Mouse (Mus musculus) layer of hippocampus, adult 8-10 months (tissue): ENCODE results near the gene Isg20l2. TPM values are rescaled to one million over a fixed set of nuclear protein-coding genes. Genes with fewer than 3 reads are reported as not detected.

Experiments used
- DNase-seq, 2 experiments: peaks; one replicate each; pipeline ENCODE4 v3.0.0; 2022; ENCODE audit warnings: low spot score in 2 of 2
- total RNA-seq, 4 experiments: library from RNA; stranded (reverse); gene quantifications; 2 replicates each; pipeline ENCODE4 v1.2.4; 2022

The Isg20l2 gene
- total RNA-seq, 4 experiments from 2014 or later: 12.7 to 16.1 (median 15.1) TPM

DNA sequence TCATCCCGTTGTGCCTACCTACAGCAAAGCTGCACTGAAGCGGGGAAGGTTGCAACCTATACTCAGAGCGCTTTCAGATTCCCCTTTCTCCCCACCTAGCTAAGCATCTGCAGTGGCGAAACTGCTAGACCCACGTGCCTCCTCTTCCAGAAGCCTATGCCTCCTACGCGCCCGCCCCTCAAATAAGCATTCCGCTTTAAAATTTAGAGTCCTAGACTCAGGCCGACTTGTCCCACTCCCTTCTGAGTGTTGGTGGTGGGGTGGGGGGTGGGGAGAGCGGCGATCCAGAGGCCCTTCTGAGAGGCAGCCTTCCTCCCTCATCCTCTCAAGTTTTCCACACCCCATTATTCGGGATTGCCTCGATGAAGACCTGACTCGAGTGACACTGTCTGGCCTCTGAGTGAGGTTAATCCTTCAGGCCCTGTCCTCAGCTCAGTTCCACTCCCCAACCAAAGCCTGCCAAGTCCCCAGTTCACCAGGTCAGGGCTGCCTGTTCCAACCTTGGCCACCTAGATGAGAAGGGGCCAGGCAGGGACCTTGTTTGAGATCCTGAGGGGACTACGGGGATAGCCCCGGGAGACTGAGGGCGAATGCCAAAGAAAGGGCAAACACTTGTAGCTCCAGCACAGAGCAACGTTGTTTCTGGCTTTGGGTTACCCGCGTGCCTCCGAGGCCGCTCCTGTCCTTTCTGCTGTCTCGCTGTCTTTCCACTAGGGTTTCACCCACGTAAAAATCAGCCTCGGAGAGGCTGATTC is 17.1 kb downstream of the Isg20l2 start:
- DNase-seq: no peak

DNA sequence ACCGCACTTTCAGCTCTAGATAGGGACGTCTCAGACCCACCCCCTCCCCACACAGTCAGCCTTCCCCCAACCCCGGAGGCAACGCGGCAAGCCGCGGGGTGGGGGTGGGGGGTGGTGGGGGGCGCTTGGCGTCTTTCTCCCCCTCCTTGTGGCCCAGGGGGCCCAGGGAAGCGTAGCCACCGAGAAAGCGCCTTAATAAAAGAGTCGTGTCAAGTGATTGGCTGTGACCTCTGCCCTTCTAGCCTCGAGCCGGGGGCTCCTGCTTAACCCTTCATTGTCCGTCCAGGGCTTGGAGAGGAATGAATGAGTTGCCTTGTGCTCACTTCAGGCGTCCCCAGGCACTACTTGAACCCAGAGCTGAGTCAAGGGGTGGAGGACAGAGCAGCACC is 17.7 kb downstream of the Isg20l2 start:
- DNase-seq: no peak

DNA sequence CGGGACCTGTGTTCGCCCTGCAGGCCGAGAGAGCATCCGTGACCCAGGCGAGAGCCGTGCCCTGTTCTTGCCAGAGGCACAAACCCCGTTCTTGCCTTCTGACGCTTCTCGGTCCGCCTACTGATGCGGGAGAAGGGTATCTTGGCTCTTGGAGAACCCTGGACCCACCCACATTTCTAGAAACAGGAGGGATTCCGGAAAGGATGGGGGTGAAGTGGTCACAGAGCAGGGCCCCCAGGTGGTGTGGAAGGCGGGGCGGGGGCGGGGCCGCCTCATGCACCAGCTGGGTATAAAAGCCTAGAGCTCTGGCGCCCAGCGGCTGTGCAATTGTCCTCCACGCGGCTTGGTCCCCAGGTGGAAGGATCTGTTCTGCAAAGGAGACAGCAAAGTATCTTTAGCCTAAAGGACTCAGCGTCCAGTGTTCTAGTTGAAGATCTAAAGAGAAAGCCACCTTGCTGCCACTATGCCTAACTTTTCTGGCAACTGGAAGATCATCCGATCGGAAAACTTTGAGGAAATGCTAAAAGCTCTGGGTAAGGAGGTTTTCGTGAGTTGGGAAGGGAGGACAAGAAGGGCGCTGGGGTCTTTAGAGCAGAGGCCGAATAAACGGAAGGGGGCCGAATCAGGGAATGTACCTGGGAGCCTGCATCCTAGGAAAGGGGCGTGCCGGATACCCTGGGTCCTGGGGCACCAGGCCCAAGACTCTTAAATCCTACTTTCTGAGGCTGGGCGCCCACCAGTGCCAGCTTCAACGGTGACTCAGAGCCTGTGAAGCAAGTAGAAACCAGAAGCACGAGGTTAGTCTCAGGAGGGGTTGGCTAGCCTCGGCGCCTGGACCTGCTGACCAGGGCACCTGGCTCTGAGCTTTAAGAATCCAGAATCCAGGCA is 18.5 kb downstream of the Isg20l2 start, which contains the start of gene Crabp2:
TSS of gene Crabp2 (plus strand) at position 289 of the 888 bp plus-strand sequence.
- no peak for DNase-seq

DNA sequence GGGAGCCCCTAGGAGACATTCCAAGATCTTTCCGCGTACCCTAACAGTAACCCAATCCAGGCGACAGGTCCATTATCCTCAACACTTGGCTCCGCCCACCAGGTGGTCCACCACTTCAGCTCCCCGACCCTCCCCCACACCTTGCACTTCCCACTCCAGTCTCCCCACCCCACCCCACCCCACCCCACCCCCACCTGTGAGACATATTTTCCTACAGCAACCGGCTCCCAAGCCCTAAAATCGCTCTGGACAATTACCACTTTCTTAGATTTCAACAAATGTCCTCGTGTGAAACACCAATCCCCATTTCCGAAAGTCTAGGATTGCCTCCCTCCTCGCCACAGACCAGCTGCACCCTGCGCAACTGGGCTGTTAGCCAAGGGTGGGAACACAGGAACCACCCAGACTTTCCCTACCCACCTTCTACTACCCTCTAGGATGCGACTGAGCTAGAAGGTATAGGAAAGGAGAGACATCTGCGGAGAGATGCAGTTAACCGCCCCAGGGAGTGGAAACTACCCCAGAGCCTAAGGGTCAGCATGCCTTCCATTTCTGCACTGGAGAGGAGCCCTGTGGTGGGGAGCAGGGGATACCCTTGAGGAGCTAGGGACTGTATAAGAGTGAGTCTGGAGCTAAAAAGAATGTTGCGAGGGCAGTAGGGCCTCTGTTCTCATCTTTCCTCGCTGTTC is 19.3 kb downstream of the Isg20l2 start:
- DNase-seq: no peak

DNA sequence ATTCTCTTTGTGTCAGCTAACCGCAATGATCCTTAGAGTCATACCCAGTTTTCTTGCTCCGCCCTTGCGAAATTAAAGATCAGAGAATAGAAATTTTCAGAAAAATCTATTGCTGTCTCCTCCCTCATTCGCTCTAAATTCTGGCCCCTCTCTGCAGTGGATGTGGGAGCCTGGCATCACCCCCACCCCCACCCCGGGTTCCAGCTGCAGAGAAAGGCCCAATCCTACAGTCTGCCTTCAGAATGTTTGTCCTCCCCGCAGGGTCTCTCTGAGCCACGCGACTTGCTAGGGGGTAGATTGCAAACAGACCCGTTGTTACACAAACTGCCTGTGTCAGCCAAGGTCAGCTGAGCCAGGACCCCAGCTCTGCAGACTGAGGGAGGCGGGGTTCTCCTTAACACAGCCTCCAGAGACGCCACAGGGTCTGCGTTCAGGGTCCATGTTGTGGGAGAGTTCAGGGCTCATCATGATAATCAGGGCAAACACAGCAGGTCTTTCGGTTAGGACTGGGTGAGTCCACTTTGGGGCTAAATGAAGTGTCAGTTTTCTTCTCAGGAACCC is 19.9 kb downstream of the Isg20l2 start:
- no peak for DNase-seq

DNA sequence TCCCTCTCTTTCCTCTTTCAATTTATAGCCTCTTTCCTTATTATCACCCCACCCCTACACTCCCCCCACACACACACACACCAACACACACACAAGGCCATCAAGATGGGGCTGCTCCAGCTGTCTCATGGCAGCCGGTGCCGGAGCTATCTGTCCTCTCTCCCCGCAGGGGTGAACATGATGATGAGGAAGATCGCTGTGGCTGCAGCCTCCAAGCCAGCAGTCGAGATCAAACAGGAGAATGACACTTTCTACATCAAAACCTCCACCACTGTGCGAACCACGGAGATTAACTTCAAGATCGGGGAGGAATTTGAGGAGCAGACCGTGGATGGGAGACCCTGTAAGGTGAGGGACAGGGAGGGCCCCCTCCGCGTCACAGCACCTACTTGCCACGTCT is 21.8 kb downstream of the Isg20l2 start:
- no peak for DNase-seq

DNA sequence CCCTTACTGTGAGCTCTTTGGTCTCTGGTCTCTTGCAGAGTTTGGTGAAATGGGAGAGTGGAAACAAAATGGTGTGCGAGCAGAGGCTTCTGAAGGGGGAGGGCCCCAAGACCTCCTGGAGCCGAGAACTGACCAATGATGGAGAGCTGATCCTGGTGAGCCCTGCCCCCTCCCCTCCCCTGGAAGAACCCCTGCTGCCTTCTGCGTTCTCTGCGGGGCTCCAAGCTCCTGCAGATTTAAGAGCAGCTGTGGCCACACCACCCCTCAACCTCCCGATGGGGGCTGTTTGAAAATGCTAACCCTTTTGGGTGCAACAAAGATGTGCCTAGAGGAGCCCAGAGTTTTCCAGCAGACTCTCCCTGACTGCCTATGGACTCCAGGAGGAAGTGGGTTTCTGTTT is 22.3 kb downstream of the Isg20l2 start:
- DNase-seq: no peak

DNA sequence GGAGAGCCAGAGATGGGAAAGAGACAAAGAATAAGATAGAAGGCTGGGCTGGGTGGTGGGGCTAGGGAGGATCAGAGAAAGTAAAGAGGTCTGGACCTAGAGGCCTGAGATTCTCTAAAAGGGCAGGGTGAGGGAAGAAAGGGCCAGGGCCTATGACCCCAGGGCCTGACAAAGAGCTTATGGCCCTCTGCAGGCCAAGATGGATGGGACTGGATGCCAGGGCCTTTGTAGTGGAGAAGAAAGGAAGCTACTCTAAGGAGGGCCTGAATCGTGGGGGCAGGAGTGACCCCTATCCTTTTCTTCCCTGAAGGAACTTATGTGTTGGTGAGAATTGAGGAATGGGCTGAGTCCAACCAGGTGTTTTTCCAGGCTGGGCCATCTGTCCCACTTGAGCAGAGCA is 27.9 kb downstream of the Isg20l2 start:
- DNase-seq: no peak

DNA sequence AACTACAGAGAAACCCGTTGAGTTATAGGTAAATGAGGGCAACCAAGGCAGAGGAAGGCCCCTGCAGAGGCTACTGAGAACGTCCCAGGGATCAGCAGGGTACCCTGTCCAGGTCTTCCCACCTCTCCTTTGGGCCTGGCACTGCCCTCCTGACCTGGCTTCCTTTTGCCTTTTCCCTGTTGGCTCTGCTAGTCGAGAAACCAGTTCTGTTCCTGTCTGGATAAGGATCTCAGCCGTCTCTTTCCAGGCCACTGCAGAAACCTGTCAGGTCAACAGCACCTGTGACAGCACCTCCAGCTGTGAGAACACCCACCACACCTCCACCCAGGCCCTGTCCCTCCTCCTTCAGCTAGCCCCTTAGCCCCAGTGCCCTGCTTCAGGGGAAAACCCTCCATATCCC is 28.4 kb downstream of the Isg20l2 start:
- DNase-seq: no peak

DNA sequence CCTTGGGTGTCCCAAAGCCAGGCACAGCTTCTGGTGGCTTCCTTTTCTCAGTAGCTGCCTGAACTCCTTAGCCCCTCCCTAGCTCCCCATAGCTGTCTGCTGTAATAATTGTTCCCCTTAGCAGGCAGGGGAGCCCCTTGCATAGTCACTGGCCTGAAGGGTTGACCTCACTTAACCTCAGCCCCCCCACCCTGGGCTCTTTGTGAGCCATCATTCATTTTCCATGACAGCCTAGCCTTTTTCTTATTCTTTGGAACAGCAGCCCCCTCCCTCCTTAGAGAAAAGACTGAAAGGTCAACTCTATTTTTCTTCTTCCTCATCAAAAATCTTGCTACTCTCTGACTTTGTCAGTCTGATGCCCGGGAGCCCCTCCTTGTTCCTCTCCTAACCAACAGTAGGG is 28.9 kb downstream of the Isg20l2 start:
- DNase-seq: no peak

DNA sequence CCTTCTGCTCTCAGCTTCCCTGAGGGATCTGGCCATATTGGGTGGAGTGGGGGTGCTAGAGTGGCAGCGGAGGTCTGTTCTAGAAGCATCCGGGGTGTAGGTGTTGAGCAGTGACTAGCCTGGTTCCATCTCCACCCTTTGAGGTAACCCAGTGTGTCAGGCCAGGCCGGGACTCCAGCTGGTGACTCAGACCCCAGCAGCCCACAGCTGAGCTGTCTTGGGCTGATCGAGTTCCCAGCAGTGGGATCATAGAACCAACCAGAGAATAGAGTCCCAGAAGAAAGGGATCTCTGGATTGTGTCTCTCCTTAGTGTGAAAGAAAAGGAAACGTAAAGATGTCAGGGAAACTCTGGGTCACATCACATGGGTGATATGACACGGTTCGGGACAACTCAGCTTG is 29.3 kb downstream of the Isg20l2 start:
- DNase-seq: no peak

DNA sequence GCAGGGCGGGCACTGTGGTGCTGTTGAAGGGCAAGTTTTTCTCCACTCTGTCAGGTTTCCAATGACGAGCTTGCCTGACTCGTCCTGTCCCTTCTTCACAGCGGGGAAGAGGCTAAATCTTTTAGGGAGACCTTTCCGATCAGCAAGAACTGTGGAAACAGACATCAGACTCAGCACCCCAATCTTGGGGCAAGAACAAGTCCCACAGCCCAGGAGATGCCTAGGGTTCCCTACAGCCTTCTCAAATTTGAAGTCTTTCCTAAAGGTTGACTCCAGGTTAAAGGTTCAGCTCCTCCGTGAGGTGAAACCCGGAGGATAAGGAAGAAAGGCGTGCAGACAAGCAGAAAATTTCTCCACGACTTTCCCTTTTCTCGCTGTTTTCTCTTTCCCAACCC is 30.1 kb downstream of the Isg20l2 start:
- DNase-seq: no peak

DNA sequence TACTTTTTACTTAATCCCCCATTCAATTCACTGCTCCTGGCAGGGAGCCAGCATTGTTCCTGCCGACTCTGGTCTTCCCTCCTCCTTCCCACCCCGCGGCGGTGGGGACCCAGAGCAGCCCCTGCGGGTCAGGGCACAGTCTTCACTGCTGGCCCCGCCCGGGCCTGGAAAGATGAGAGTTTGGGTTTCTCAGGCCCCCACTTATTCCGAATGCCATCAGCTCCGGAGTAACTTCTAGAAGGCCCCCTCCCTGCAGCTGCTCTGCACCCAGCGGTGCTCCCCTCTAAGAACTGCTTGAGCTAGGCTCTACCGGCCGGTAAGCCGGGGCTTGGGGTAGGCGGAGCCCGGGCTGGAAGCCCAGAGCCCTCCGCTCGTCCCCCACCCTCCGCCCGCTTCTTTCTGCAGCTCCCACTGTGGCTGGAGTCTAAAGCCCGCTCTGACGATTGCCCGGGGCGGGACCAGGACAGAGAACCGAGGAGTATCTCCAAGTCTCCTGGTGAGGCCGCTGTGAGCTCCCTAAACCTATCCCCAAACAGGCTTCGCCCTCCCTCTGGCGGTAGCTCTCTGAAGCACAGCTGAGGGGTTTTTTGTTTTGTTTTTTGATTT is 30.6 kb downstream of the Isg20l2 start:
- peak; percentile 67 to 73 for DNase-seq

DNA sequence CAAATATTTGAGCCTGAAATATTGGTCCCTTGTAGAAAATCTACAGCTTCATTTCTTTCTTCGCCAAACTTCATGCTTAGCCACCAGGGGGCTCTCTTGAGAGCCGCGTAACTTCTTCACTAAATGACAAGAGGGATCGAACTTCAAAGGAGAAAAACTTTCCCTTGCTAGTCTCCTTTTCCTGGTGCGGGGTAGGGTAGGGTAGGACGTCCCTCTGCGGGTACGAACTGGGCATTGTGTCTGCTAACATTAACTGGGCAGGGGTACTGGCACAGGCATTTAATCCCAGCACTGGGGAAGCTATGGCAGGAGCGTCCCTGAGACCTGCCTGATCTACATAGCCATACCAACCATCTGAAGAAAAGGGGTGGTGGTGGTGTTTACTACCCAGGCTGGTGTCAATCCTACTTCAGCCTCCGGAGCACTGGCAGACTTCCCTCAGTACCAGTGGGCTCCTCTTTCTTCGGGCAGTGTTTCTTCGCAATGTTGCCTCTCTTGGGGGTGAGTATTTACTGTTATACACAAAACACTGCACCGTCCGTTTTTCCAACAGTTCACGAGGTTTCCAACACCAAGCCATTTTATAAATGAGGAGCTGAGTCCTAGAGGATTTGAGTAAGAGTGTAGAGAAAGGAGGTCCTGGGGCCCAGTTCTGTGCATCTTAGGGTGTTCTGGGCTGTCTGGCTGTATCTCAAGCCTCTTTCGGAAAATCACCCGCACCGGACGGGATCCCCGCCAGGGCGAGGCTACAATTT is 40.2 kb downstream of the Isg20l2 start:
- peak in 1 of 2 experiments; percentile 48 for DNase-seq

DNA sequence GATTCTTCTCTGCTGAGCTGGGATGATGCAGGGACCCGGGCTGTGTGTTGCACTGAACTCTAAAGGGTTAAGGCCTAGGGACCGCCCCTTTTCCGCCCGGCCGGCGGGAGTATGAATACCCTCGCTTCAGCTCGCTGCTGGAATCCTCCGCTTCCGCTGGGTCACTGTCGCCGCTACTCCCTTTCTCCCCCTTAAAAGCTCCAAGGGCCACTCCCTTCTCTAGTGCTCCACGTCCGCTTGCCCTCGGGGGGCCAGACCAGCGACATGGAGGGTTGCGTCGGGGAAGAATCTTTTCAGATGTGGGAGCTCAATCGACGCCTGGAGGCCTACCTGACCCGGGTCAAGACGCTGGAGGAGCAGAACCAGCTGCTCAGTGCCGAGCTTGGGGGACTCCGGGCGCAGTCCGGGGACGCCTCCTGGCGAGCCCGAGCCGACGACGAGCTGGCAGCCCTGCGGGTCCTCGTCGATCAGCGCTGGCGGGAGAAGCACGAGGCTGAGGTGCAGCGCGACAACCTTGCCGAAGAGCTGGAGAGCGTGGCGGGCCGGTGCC is 40.9 kb downstream of the Isg20l2 start, which contains the start of gene Nes:
TSS of gene Nes (plus strand) at position 140 of the 550 bp plus-strand sequence.
- no peak for DNase-seq

DNA sequence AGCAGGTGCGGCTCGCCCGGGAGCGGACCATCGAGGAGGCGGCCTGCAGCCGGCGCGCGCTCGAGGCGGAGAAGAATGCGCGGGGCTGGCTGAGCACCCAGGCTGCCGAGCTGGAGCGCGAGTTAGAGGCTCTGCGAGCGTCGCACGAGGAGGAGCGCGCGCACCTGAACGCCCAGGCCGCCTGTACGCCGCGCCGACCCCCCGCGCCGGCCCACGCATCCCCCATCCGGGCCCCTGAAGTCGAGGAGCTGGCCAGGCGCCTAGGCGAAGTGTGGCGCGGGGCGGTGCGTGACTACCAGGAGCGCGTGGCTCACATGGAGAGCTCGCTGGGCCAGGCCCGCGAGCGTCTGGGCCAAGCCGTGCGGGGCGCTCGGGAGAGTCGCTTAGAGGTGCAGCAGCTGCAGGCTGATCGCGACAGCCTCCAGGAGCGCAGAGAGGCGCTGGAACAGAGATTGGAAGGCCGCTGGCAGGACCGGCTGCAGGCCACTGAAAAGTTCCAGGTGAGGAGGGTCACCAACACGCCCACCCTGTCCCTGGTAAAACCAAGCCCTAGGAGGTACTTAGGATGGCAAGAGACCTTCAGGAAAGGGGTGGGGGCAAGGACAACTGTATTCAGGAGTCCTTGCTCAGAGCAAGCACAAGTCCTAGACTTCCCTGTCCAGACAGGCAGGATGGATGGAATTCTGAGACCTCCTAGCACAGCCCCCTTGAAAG is 41.5 kb downstream of the Isg20l2 start:
- no peak for DNase-seq

DNA sequence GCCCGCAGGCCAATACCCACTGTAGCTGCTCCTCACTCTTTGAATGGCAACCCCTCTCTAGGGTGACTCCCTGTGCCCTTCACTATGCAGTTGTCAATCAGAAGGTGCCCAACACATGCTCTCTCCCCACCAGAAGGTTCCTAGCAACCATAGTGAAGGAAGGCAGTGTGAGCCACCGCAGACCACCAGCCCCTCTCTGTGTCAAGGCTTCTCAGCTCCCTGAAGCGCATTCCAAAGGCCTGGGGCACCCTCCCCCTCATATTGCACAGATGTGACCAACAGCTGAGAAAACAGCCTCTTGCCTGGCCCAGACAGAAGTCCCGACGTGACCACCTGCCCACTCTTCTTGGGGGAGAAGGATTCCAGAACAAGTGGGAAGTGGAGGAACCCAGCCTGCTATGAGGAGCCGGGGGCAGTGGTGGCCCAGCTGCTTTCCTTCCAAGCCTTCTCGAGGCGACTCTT is 42.1 kb downstream of the Isg20l2 start:
- DNase-seq: no peak

DNA sequence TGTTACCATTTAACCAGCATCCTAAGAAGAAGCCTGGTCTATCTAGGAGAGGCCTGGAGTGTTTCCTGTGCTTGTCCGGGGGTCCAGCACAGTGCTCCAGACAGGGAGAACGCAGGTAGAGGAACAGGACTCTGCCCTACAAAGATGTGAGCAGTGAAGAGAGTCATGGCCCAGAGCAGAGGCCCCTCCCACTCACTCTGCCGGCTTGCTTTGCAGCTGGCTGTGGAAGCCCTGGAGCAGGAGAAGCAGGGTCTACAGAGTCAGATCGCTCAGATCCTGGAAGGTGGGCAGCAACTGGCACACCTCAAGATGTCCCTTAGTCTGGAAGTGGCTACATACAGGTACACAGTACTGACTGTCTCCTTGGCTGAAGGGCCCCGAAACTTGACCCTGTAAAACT is 42.7 kb downstream of the Isg20l2 start:
- DNase-seq: no peak
